Comparison of ENCODE assay signal across 8 mouse cellular contexts in genomic region chrX:128576269-128576871, GRCm38 (mm10).
A peak's percentile ranks its signal among the peaks of the same experiment; 100 is the strongest.
DNase-seq lines count a peak whose midpoint lies in the region; ATAC-seq and TF ChIP-seq lines count a peak whose summit lies in the region.
"Had no signal": no experiment of that assay in that cellular context is flagged by ENCODE, and none has a peak within 500 bp of the region (broad histone marks: within the 10 kb centered on the region; RNA-seq: fewer than 3 reads in every experiment).

No protein-coding gene starts in this region.

- H3K4me1 ChIP-seq in liver, adult 2 months (ENCODE audit: control insufficient read depth, insufficient read depth, low read length), result no peaks in the 10 kb centered on the region
- no peaks in the 10 kb centered on the region for H3K4me1 ChIP-seq in liver, embryonic 12.5 days
- no peaks in the 10 kb centered on the region for H3K4me1 ChIP-seq in hindbrain, embryonic 12.5 days

- H3K4me2 ChIP-seq in liver, embryonic 12.5 days, result no peak overlapping the region
- no peak overlapping the region for H3K4me2 ChIP-seq in hindbrain, embryonic 12.5 days (replicated peaks)

- ATAC-seq in liver, embryonic 12.5 days, result no peak
- ATAC-seq in hindbrain, embryonic 12.5 days (ENCODE audit: low FRiP score), result peak; percentile 64

- H3K36me3 ChIP-seq in liver, adult 2 months (ENCODE audit: control insufficient read depth, insufficient read depth, low read length), result no peaks in the 10 kb centered on the region
- no peaks in the 10 kb centered on the region for H3K36me3 ChIP-seq in liver, embryonic 12.5 days
- no peaks in the 10 kb centered on the region for H3K36me3 ChIP-seq in hindbrain, embryonic 12.5 days

- no peaks in the 10 kb centered on the region for H3K27me3 ChIP-seq in liver, adult 2 months (ENCODE audit: control insufficient read depth, insufficient read depth, low read length)
- H3K27me3 ChIP-seq in liver, embryonic 12.5 days (replicated peaks), result no peaks in the 10 kb centered on the region
- no peaks in the 10 kb centered on the region for H3K27me3 ChIP-seq in hindbrain, embryonic 12.5 days

- H3K4me3 ChIP-seq in liver, adult 2 months (ENCODE audit: insufficient read depth, low read depth, low read length), result no peak overlapping the region
- no peak overlapping the region for H3K4me3 ChIP-seq in liver, embryonic 12.5 days
- no peak overlapping the region for H3K4me3 ChIP-seq in hindbrain, embryonic 12.5 days

- H3K79me2 ChIP-seq in liver, adult 2 months (ENCODE audit: control insufficient read depth, insufficient read depth, low read length), result no peaks in the 10 kb centered on the region

- no peak for TF ChIP-seq CTCF in liver, adult 2 months (IDR thresholded peaks at IDR 0.05; ENCODE audit: low read depth, low read length)

- H3K27ac ChIP-seq in liver, adult 2 months (replicated peaks; ENCODE audit: insufficient read depth, low read depth, low read length), result no peak overlapping the region
- H3K27ac ChIP-seq in liver, embryonic 12.5 days, result no peak overlapping the region
- no peak overlapping the region for H3K27ac ChIP-seq in hindbrain, embryonic 12.5 days
- H3K27ac ChIP-seq: macrophage had no signal

- DNase-seq in liver, adult 2 months (ENCODE audit: extremely low read depth, low read depth, low spot score), result peak; percentile 5
- peak; percentile 50 for DNase-seq in brain, embryonic 18.5 days (ENCODE audit: low read depth, low spot score)
- peak; percentile 55 for DNase-seq in retina, postnatal 1 day
- DNase-seq in heart, adult 11 months, result no peak
- DNase-seq in testis, postnatal 10 days (ENCODE audit: low spot score), result no peak

- H3K9ac ChIP-seq in liver, adult 2 months (ENCODE audit: low read depth, low read length), result no peak overlapping the region
- H3K9ac ChIP-seq in liver, embryonic 12.5 days, result no peak overlapping the region
- no peak overlapping the region for H3K9ac ChIP-seq in hindbrain, embryonic 12.5 days

- H3K9me3 ChIP-seq in liver, embryonic 12.5 days (replicated peaks), result no peaks in the 10 kb centered on the region
- no peaks in the 10 kb centered on the region for H3K9me3 ChIP-seq in hindbrain, embryonic 12.5 days (replicated peaks)

- whole genome bisulfite sequencing in liver, adult 2 months, result 15% methylated on average over 5 of the region's 5 CpGs
- 13% methylated on average over 5 of the region's 5 CpGs for WGBS in liver, embryonic 12.5 days (ENCODE audit: insufficient replicate concordance)
- 10% methylated on average over 5 of the region's 5 CpGs for WGBS in hindbrain, embryonic 12.5 days

- no peak for TF ChIP-seq POLR2A in liver, adult 2 months (IDR thresholded peaks at IDR 0.05; ENCODE audit: extremely low read depth, insufficient read depth, low read length)

Comparison
In these comparisons a context has a peak if more than half of its experiments do, and no peak if none do; other contexts are left out.
1. DNase-seq: peak in liver, adult 2 months (single experiment), brain, embryonic 18.5 days (single experiment) and retina, postnatal 1 day (single experiment); none in heart, adult 11 months (single experiment) and testis, postnatal 10 days (single experiment).